Mouse (Mus musculus) neural tube, embryonic 12.5 days (tissue): ENCODE data around the gene Klc3. TPM values are rescaled to one million over a fixed set of nuclear protein-coding genes. Genes with fewer than 3 reads are reported as not detected.
A peak's percentile ranks its signal among the peaks of the same experiment; 100 is the strongest.

Experiments
- ATAC-seq: fragments of 200-750 bp; cut with Nextera tagmentation; 2 replicates; pipeline ENCODE4 v1.8.0; 2017; ENCODE audit warnings: low read depth, mild to moderate bottlenecking, moderate TSS enrichment, moderate library complexity; ENCODE audit not compliant: low FRiP score
- H3K27ac ChIP-seq: fragments of 300-500 bp; sonication (generic); 2 replicates; pipeline ENCODE4 v1.5.1; 2016
- H3K27me3 ChIP-seq: fragments of 300-500 bp; sonication (generic); replicated peaks from 2 replicates; pipeline ENCODE4 v1.6.1; 2016; ENCODE audit warnings: mild to moderate bottlenecking
- H3K36me3 ChIP-seq: fragments of 300-500 bp; sonication (generic); 2 replicates; pipeline ENCODE4 v1.6.1; 2016; ENCODE audit warnings: mild to moderate bottlenecking
- H3K4me1 ChIP-seq: fragments of 300-500 bp; sonication (generic); 2 replicates; pipeline ENCODE4 v1.6.1; 2016
- H3K4me2 ChIP-seq: fragments of 300-500 bp; sonication (generic); replicated peaks from 2 replicates; pipeline ENCODE4 v1.6.1; 2016; ENCODE audit warnings: mild to moderate bottlenecking
- H3K4me3 ChIP-seq: fragments of 300-500 bp; sonication (generic); 2 replicates; pipeline ENCODE4 v1.5.1; 2016
- H3K9ac ChIP-seq: fragments of 300-500 bp; sonication (generic); 2 replicates; pipeline ENCODE4 v1.6.1; 2016; ENCODE audit warnings: mild to moderate bottlenecking
- H3K9me3 ChIP-seq: fragments of 300-500 bp; sonication (generic); 2 replicates; pipeline ENCODE4 v1.6.1; 2016; ENCODE audit warnings: mild to moderate bottlenecking
- WGBS: fragments of 180-500 bp; shearing (Covaris S2); methylation state at CpG from one replicate; pipeline ENCODE4 v1.1.7; 2016; 5-methylcytosine and 5-hydroxymethylcytosine counted together
- polyA plus RNA-seq: library from polyadenylated mRNA; unstranded; fragments of >200 nt; fragmentation: Nextera tagmentation; extraction: Ambion mirVana; gene quantifications from 2 replicates; pipeline ENCODE4 v1.2.1, GENCODE M21; 2016

Klc3 gene
- polyA plus RNA-seq, 1 experiment from 2014 or later, result 6.4 TPM

DNA sequence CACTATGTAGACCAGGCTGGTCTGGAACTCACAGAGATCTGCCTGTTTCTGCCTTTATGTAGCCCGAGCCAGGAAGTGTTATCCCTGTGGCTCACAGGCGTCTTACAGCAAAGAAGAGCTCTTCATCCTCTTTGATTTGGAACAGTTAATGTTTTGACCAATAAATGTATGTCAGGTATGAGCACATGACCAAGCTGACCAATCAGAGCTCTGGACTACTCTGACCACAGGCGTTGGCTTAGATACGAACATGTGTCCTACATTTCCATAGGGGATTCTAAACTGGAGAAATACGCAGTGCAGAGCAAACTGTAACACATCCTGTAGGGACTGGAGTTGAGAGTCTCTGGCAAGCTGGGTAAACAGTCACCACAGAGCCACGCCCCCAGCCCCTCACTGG lies 23.0 kb upstream of the Klc3 start:
- no peak overlapping the region for H3K4me2 ChIP-seq
- no peak overlapping the region for H3K9ac ChIP-seq
- ATAC-seq, result no peak
- H3K27me3 ChIP-seq, result peaks cover 3% of the 10 kb centered on the region; the same call in 1 of the 2 replicates
- peaks cover 68% of the 10 kb centered on the region for H3K36me3 ChIP-seq
- no peak overlapping the region for H3K4me3 ChIP-seq
- H3K9me3 ChIP-seq, result no peaks in the 10 kb centered on the region
- H3K27ac ChIP-seq, result no peak overlapping the region
- 86% methylated on average over 6 of the region's 6 CpGs for WGBS
- no peaks in the 10 kb centered on the region for H3K4me1 ChIP-seq

DNA sequence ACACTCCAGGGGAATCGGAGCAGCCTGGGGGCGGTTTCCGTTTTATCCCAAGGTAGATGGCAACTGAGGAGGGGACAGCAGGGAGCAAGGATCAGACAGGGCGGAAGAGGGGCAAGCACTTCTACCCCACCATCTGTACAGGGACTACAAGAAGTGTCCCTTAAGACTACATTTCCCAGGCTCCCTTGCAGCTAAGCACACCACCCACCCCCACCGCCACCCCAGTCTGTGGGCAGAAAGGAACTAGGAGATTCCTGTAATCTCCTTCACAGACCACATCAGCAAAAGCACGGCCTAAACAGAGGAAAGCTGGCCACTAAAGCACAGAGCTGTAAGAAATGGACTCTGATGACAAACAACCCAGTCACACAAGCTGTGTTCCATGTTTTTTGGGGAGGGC lies 22.4 kb upstream of the Klc3 start:
- Histone ChIP-seq H3K4me3 (no peak overlapping the region), H3K36me3 (peaks cover 63% of the 10 kb centered on the region), H3K9me3 (no peaks in the 10 kb centered on the region), H3K27me3 (peaks cover 3% of the 10 kb centered on the region; the same call in 1 of the 2 replicates), H3K4me2 (no peak overlapping the region), H3K27ac (no peak overlapping the region), H3K9ac (no peak overlapping the region), H3K4me1 (no peaks in the 10 kb centered on the region)
- WGBS, result 74% methylated on average over 6 of the region's 6 CpGs
- ATAC-seq, result no peak

DNA sequence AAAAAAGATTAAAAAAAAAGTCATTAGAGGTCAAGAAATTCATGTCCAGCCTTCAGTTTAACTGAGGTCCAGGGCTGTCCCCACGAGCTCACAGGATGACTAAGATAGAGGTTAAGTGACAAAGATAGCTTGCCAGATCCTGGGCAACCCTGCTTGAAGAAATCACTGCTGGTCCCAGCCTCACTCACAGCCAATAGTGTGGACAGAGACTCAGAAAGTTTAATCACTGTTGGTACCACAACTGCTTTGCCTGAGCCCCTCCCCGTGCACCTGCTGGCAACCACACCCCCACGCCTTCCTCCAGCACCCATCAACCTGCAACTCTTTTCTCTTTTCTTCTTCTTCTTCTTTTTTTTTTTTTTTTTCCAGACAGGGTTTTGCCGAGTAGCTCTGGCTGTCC lies 20.1 kb upstream of the Klc3 start:
- no peak for ATAC-seq
- H3K9ac ChIP-seq, result no peak overlapping the region
- peaks cover 23% of the 10 kb centered on the region for H3K27me3 ChIP-seq
- no peak overlapping the region for H3K4me2 ChIP-seq
- no peak overlapping the region for H3K27ac ChIP-seq
- WGBS, result 75% methylated on average over 4 of the region's 4 CpGs
- H3K4me1 ChIP-seq, result no peaks in the 10 kb centered on the region
- H3K36me3 ChIP-seq, result peaks cover 41% of the 10 kb centered on the region
- no peak overlapping the region for H3K4me3 ChIP-seq
- H3K9me3 ChIP-seq, result no peaks in the 10 kb centered on the region

DNA sequence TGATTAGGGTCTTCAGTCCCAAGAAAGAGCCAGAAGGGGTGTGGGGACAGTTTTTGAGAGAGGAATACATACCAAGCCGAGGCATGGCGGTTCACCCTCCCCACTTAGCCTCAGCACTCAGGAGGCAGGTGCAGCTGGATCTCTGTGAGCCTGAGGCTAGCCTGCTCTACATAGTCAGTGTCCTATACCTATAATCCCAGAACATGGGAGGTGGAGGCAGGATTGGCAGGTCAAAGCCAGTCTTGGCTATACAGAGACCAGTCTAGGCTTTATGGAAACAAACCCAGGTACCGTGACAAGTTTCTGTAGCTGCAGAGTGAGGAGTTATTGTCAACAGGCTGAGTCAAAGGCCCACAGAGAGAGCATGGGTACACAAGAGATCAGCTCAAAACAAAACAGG lies 19.2 kb upstream of the Klc3 start:
- no peak overlapping the region for H3K27ac ChIP-seq
- ATAC-seq, result no peak
- no peaks in the 10 kb centered on the region for H3K4me1 ChIP-seq
- 94% methylated on average over 3 of the region's 3 CpGs for whole genome bisulfite sequencing
- H3K9me3 ChIP-seq, result no peaks in the 10 kb centered on the region
- H3K36me3 ChIP-seq, result peaks cover 31% of the 10 kb centered on the region
- no peak overlapping the region for H3K4me2 ChIP-seq
- no peak overlapping the region for H3K9ac ChIP-seq
- no peak overlapping the region for H3K4me3 ChIP-seq
- H3K27me3 ChIP-seq, result peaks cover 30% of the 10 kb centered on the region

DNA sequence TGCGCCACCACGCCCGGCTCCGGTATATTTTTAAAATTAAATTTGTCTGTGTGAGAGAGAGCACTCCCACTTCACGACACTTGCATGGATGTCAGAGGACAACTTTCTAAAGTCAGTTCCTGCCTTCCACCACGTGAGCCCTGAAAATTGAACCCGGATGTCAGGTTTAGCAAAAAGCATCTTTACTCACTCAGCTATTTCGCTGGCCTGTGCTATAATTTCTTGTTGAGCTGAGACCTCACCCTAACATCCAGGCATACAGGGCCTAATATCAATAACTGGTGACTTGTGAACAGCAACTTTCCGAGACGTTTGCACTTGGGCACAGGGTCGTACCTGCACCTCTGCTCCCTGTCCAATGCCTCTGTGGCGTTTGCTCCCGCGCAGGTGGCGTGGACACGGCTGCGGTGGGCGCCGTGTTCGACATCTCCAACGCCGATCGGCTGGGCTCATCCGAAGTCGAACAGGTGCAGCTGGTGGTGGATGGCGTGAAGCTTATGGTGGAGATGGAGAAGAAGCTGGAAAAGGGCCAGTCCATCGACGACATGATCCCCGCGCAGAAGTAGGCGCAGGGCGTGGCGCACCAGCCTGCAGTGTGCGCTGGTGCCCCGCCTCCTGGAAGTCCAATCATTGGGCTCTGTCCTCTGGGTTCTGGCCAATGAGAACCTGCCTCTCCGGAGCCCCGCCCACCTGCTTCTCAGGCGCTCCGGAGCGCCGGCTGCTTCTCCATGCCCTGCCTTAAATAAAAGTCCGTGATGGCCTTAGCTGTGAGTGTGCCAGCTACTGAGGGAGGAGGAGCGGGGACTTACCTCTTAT lies 17.1 kb upstream of the Klc3 start:
- H3K4me1 ChIP-seq, result no peaks in the 10 kb centered on the region
- H3K4me2 ChIP-seq, result peak overlapping the region; percentile 70
- H3K9me3 ChIP-seq, result no peaks in the 10 kb centered on the region
- peak overlapping the region; percentile 38 for H3K4me3 ChIP-seq
- 13% methylated on average over 43 of the region's 43 CpGs for WGBS
- 0 out of 2 replicates have a peak overlapping the region, but pooled peaks have one; percentile 33 for H3K9ac ChIP-seq
- peaks cover 12% of the 10 kb centered on the region for H3K36me3 ChIP-seq
- peaks cover 41% of the 10 kb centered on the region for H3K27me3 ChIP-seq
- H3K27ac ChIP-seq, result no peak overlapping the region
- peak; percentile 97 for ATAC-seq

DNA sequence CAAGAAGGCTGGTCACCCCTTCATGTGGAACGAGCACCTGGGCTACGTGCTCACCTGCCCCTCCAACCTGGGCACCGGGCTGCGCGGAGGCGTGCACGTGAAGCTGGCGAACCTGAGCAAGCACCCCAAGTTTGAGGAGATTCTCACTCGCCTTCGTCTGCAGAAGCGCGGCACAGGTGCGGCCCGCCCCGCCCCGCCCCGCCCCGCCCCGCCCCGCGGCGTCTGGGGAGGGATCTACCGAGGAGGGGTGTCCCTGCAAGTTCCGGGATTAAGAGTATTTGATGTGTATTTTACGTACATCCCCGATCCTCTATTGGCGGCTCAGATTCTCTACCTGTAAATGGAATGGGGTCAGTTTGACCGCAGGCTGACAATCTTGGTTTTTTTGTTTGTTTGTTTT lies 16.2 kb upstream of the Klc3 start:
- H3K4me1 ChIP-seq, result no peaks in the 10 kb centered on the region
- peaks cover 44% of the 10 kb centered on the region for H3K27me3 ChIP-seq
- no peak overlapping the region for H3K9ac ChIP-seq
- peak overlapping the region; percentile 3; the same call in 1 of the 2 replicates for H3K4me3 ChIP-seq
- H3K36me3 ChIP-seq, result peaks cover 3% of the 10 kb centered on the region
- H3K9me3 ChIP-seq, result no peaks in the 10 kb centered on the region
- WGBS, result 6% methylated on average over 28 of the region's 28 CpGs
- H3K4me2 ChIP-seq, result peak overlapping the region; percentile 27; the same call in 1 of the 2 replicates
- no peak overlapping the region for H3K27ac ChIP-seq
- no peak for ATAC-seq

DNA sequence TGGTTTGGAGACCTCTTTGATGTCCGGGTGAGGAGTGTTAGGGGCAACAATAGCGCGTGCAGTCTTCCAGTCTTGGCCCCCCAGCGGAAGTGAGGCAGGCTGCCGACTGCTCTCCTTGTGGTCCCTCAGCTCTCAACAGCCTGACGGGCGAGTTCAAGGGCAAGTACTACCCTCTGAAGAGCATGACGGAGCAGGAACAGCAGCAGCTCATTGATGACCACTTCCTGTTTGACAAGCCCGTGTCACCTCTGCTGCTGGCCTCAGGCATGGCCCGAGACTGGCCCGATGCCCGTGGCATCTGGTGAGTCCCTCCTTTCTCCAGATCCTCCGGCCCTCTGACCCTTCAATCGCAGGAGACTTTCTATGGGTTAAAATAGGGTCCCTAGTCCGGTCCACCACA lies 12.7 kb upstream of the Klc3 start:
- H3K27ac ChIP-seq, result no peak overlapping the region
- peaks cover 43% of the 10 kb centered on the region for H3K27me3 ChIP-seq
- H3K9me3 ChIP-seq, result 0 out of 2 replicates have a peak, but pooled peaks cover 3% of the 10 kb centered on the region
- 79% methylated on average over 15 of the region's 15 CpGs for WGBS
- no peak overlapping the region for H3K4me3 ChIP-seq
- no peak for ATAC-seq
- H3K9ac ChIP-seq, result no peak overlapping the region
- H3K4me1 ChIP-seq, result no peaks in the 10 kb centered on the region
- H3K4me2 ChIP-seq, result no peak overlapping the region
- no peaks in the 10 kb centered on the region for H3K36me3 ChIP-seq

DNA sequence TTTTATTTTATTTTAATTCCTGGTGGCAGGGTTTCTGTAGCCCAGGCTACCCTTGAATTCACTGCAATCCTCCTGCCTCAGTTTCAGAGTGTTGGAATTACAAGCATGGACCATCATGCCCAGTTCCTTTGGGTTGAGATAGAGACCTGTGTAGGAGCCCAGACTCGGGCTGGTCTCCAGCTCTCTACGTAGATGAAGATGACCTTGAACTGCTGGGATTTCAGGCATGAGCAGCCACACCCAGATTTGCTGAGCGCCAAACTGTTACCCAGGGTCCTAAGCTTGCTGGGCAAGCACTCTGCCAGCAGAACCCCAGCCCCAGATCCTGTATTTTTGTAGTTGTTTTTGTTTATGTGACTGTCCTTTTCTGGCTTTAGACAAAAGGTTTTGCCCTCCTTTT lies 9.6 kb upstream of the Klc3 start:
- Histone ChIP-seq H3K9ac (no peak overlapping the region), H3K9me3 (0 out of 2 replicates have a peak, but pooled peaks cover 3% of the 10 kb centered on the region), H3K4me3 (no peak overlapping the region), H3K4me1 (no peaks in the 10 kb centered on the region), H3K27me3 (peaks cover 19% of the 10 kb centered on the region), H3K4me2 (no peak overlapping the region), H3K27ac (no peak overlapping the region), H3K36me3 (no peaks in the 10 kb centered on the region)
- 83% methylated on average over 3 of the region's 3 CpGs for WGBS
- no peak for ATAC-seq

DNA sequence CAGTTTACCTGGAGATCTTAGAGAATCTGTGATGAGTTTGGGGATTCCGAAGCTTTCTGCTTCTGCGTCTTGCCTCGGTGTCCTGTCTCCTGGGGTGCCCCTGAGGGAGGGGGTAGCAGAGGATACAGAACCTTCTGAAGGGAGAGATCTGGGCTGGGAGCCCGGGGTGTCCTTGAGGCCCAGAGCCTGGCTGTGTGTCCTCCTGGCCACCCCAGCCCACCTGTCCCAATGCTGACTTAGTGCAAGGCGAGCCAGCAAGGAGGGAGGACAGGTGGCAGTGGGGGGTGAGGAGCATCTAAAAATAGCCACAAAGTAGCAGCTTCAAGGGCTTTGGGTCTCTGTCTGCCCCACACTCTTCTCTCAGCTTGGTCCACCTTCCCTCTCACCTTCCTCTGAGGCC lies 7.9 kb upstream of the Klc3 start:
- Histone ChIP-seq H3K27ac (no peak overlapping the region), H3K9me3 (0 out of 2 replicates have a peak, but pooled peaks cover 3% of the 10 kb centered on the region), H3K4me2 (no peak overlapping the region), H3K4me3 (no peak overlapping the region), H3K27me3 (0 out of 2 replicates have a peak, but pooled peaks cover 8% of the 10 kb centered on the region), H3K36me3 (no peaks in the 10 kb centered on the region), H3K9ac (no peak overlapping the region), H3K4me1 (no peaks in the 10 kb centered on the region)
- WGBS, result 77% methylated on average over 5 of the region's 5 CpGs
- no peak for ATAC-seq

DNA sequence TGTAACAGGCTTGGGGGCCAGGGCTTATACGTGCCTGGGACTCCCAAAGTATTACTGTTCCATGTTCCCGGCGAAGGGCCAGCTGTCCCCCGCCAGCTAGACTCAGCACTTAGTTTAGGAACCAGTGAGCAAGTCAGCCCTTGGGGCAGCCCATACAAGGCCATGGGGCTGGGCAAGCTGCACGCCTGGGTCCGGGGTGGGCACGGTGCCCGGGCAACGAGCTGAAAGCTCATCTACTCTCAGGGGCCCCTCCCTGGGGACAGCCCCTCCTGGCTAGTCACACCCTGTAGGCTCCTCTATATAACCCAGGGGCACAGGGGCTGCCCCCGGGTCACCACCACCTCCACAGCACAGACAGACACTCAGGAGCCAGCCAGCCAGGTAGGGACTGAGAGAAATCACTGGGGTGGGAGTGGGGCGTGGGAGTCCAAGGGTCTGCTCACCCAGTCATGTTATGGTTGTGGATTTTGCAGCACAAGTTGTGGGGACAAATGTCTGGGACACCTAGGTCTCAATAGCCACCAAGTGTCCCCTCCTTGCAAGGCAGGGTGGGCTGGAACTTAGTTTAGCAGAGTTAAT lies 7.0 kb upstream of the Klc3 start:
- Histone ChIP-seq H3K4me2 (no peak overlapping the region), H3K4me1 (no peaks in the 10 kb centered on the region), H3K27me3 (peaks cover 12% of the 10 kb centered on the region; the same call in 1 of the 2 replicates), H3K9ac (no peak overlapping the region), H3K36me3 (no peaks in the 10 kb centered on the region), H3K27ac (no peak overlapping the region), H3K4me3 (no peak overlapping the region), H3K9me3 (0 out of 2 replicates have a peak, but pooled peaks cover 3% of the 10 kb centered on the region)
- no peak for ATAC-seq
- WGBS, result 82% methylated on average over 11 of the region's 11 CpGs

DNA sequence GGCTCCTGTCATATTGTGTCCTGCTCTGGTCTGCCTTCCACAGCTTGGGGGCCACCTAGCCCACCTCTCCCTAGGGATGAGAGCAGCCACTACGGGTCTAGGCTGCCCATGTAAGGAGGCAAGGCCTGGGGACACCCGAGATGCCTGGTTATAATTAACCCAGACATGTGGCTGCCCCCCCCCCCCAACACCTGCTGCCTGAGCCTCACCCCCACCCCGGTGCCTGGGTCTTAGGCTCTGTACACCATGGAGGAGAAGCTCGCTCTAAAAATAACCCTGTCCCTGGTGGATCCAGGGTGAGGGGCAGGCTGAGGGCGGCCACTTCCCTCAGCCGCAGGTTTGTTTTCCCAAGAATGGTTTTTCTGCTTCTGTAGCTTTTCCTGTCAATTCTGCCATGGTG lies 5.8 kb upstream of the Klc3 start:
- WGBS, result 64% methylated on average over 6 of the region's 6 CpGs

DNA sequence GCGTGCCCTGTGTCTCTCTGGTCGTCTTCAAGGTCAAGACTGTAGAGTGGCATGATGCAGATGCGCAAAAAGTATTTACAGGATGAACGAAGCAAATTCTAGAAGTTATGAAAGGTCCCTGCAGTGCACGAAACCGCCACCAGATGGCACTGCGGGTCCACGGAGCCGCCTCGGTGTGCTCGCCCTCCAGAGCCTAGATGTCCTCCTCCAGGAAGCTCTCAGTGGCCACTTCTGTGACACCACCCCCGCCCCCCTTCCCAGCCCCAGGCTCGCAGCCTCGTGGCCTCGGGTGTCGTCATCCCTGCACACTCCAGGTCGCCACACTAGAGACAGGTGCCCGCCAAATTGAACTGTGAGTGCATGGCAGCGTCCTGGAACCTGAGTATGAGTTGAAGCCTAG lies 1.5 kb upstream of the Klc3 start:
- H3K4me2 ChIP-seq, result peak overlapping the region; percentile 38
- 4% methylated on average over 19 of the region's 19 CpGs for WGBS
- H3K36me3 ChIP-seq, result no peaks in the 10 kb centered on the region
- H3K4me3 ChIP-seq, result no peak overlapping the region
- H3K4me1 ChIP-seq, result peaks cover 12% of the 10 kb centered on the region
- ATAC-seq, result peak; percentile 74
- H3K27ac ChIP-seq, result no peak overlapping the region
- 0 out of 2 replicates have a peak, but pooled peaks cover 7% of the 10 kb centered on the region for H3K9me3 ChIP-seq
- H3K9ac ChIP-seq, result no peak overlapping the region
- H3K27me3 ChIP-seq, result peaks cover 46% of the 10 kb centered on the region

More for the DNA sequence above, 5.8 kb upstream of the Klc3 start:
- peaks cover 4% of the 10 kb centered on the region; the same call in 1 of the 2 replicates for H3K4me1 ChIP-seq
- no peaks in the 10 kb centered on the region for H3K36me3 ChIP-seq
- 0 out of 2 replicates have a peak, but pooled peaks cover 3% of the 10 kb centered on the region for H3K9me3 ChIP-seq
- no peak overlapping the region for H3K27ac ChIP-seq
- H3K4me3 ChIP-seq, result no peak overlapping the region
- no peak overlapping the region for H3K4me2 ChIP-seq
- H3K27me3 ChIP-seq, result peaks cover 13% of the 10 kb centered on the region
- ATAC-seq, result no peak
- no peak overlapping the region for H3K9ac ChIP-seq
